In genomic region chr19:47343422-47343821, GRCm38 (mm10) we compare ENCODE assay signal across 8 mouse cellular contexts.
DNase-seq lines count a peak whose midpoint lies in the region; ATAC-seq lines count a peak whose summit lies in the region.

No protein-coding gene starts in this region.

- peak; percentile 55 for DNase-seq in adrenal gland, postnatal 10 days
- DNase-seq in adrenal gland, adult 8-10 months = no peak
- DNase-seq in left cerebral cortex, postnatal 25 days (ENCODE audit: low spot score in 2 of 2) = peak; percentile 70 to 73
- DNase-seq in left cerebral cortex, adult 11 months (ENCODE audit: low spot score) = no peak
- no peak for DNase-seq in adipocyte (ENCODE audit: low spot score)

- peaks cover 20% of the 10 kb centered on the region for H3K4me1 ChIP-seq in hindbrain, embryonic 13.5 days (replicated peaks)
- peaks cover 15% of the 10 kb centered on the region for H3K4me1 ChIP-seq in liver, embryonic 15.5 days (replicated peaks)
- H3K4me1 ChIP-seq in stomach, embryonic 16.5 days (ENCODE audit: control insufficient read depth, insufficient read depth, low read length) = peaks cover 30% of the 10 kb centered on the region

- ATAC-seq in hindbrain, embryonic 13.5 days (ENCODE audit: low FRiP score) = peak; percentile 30; the same call in 1 of the 2 replicates
- no peak for ATAC-seq in liver, embryonic 15.5 days (ENCODE audit: insufficient read depth)
- ATAC-seq in stomach, embryonic 16.5 days (ENCODE audit: insufficient read depth, low FRiP score) = peak; percentile 30; the same call in 1 of the 2 replicates

- no peaks in the 10 kb centered on the region for H3K9me3 ChIP-seq in hindbrain, embryonic 13.5 days
- no peaks in the 10 kb centered on the region for H3K9me3 ChIP-seq in liver, embryonic 15.5 days (replicated peaks)
- H3K9me3 ChIP-seq in stomach, embryonic 16.5 days (replicated peaks; ENCODE audit: control insufficient read depth, low read length) = no peaks in the 10 kb centered on the region

- peak overlapping the region; percentile 66 for H3K4me2 ChIP-seq in hindbrain, embryonic 13.5 days
- H3K4me2 ChIP-seq in liver, embryonic 15.5 days = peak overlapping the region; percentile 49
- peak overlapping the region; percentile 73 for H3K4me2 ChIP-seq in stomach, embryonic 16.5 days (ENCODE audit: low read depth, low read length)

- peak overlapping the region; percentile 67 for H3K9ac ChIP-seq in hindbrain, embryonic 13.5 days
- no peak overlapping the region for H3K9ac ChIP-seq in liver, embryonic 15.5 days
- peak overlapping the region; percentile 64 for H3K9ac ChIP-seq in stomach, embryonic 16.5 days (ENCODE audit: low read length)

- intact Hi-C loops in left cerebral cortex, postnatal 25 days (cut with DNase I) = no loop called here

- peak overlapping the region; percentile 40 for H3K4me3 ChIP-seq in hindbrain, embryonic 13.5 days
- H3K4me3 ChIP-seq in liver, embryonic 15.5 days (replicated peaks) = no peak overlapping the region
- H3K4me3 ChIP-seq in stomach, embryonic 16.5 days (replicated peaks; ENCODE audit: low read length) = peak overlapping the region; percentile 43

- H3K27ac ChIP-seq in hindbrain, embryonic 13.5 days = no peak overlapping the region
- H3K27ac ChIP-seq in liver, embryonic 15.5 days (replicated peaks) = no peak overlapping the region
- H3K27ac ChIP-seq in stomach, embryonic 16.5 days (ENCODE audit: low read length) = no peak overlapping the region

- H3K36me3 ChIP-seq in hindbrain, embryonic 13.5 days = no peaks in the 10 kb centered on the region
- H3K36me3 ChIP-seq in liver, embryonic 15.5 days (replicated peaks) = no peaks in the 10 kb centered on the region
- no peaks in the 10 kb centered on the region for H3K36me3 ChIP-seq in stomach, embryonic 16.5 days (ENCODE audit: control insufficient read depth, insufficient read depth, low read length)

- 2% methylated on average over 39 of the region's 39 CpGs for WGBS in hindbrain, embryonic 13.5 days
- 2% methylated on average over 39 of the region's 39 CpGs for WGBS in liver, embryonic 15.5 days (ENCODE audit: insufficient replicate concordance)
- WGBS in stomach, embryonic 16.5 days = 1% methylated on average over 39 of the region's 39 CpGs

- H3K27me3 ChIP-seq in hindbrain, embryonic 13.5 days = peaks cover 60% of the 10 kb centered on the region
- peaks cover 64% of the 10 kb centered on the region for H3K27me3 ChIP-seq in liver, embryonic 15.5 days
- H3K27me3 ChIP-seq in stomach, embryonic 16.5 days (ENCODE audit: control insufficient read depth, insufficient read depth, low read length) = 0 out of 2 replicates have a peak, but pooled peaks cover 5% of the 10 kb centered on the region

Comparison
In these comparisons a context has a peak if more than half of its experiments do, and no peak if none do; other contexts are left out.
1. DNase-seq: peak in adrenal gland, postnatal 10 days (single experiment) and left cerebral cortex, postnatal 25 days (2 of 2); none in adrenal gland, adult 8-10 months (single experiment), left cerebral cortex, adult 11 months (single experiment) and adipocyte (single experiment).
2. Peak in every context shown above with its lines, with median percentiles within 50 percentile points of each other: H3K4me2 ChIP-seq.